Mouse (Mus musculus) frontal cortex, postnatal 25 days (tissue): ENCODE data around the gene Col1a1.

Experiments
- DNase-seq, 2 experiments: peaks; one replicate each; pipeline ENCODE4 v3.0.0; 2022; ENCODE audit warnings: low spot score in 2 of 2

Gene Col1a1

DNA sequence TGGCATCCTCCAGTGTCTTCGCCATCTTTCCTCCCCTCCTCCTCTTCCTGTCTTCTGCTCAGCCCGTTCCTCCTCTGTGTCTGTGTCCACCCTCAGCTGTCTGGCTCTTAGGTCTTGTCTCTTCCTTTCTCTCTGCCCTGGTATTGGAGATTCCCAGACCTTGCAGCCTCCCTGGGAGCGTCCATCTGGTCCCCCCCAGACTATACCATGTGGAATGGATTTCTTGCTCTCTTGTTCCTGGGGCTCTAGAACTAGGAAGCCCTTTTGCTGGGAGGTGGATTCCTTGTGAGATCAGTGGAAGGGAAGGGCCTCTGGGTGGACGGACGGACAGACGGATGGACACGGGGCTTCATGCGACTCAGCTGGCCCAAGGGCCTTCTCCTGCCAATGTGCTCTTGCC lies 60.1 kb downstream of the Col1a1 start:
- no peak for DNase-seq

- DNase-seq = no peak
Measured at GRCm38 (mm10) chr11:94996984-94997383, 61.0 kb downstream of the Col1a1 start.

GRCm38 (mm10) chr11:94997596-94997995 lies 61.6 kb downstream of the Col1a1 start:
- no peak for DNase-seq

GRCm38 (mm10) chr11:94998041-94998531 lies 62.1 kb downstream of the Col1a1 start:
- no peak for DNase-seq

DNA sequence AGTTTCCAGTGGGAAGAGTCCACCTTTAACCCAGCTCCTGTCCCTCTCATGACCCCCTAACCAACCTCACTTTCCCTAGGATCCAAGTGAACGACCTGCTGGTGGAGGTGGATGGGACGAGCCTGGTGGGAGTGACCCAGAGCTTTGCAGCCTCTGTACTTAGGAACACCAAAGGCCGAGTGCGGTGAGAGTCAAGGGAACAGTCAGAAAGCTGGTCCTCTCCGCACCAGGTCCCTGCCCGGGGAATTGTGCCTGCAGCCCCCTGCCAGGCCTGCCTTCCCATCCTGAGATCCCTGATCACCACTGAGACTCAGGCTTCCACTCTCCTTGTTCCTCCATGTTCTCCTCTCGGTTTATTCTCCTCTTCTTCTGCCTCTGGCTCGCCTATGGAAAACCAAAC lies 64.1 kb downstream of the Col1a1 start:
- no peak for DNase-seq

DNA sequence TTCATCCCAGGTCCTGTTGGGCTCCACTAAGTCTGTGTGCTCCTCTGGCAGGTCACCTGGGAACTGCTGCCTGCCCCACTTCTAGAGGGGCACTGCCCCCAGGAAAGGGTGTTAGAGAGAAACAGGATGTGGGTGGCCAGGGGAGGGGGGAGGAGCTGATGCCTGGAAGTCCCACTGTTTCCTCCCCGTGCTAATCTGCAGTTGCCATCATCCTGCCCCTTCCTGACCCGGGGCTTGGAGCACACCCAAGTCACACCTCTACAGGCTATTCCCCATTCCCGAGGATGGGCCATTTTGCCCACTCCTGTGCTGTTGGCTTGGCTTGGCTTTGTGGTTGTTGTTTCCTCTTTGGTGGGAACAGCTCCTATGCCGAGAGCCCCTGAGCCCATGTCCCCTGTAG lies 64.5 kb downstream of the Col1a1 start:
- DNase-seq = no peak

DNA sequence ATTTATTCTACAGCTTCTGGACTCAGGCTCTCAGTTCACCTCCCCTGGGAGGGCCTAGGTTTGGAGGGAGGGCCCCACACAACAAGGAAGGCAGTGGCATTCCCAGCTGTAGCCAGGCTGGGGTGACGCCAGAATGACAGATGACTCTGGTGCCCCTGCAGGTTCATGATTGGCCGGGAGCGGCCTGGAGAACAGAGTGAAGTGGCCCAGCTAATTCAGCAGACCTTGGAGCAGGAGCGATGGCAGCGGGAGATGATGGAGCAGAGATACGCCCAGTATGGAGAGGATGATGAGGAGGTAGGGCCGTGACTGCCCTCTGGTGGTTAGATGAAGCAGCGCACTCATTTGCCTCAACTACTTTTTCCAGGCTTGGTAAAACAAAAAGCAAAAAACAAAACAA lies 65.0 kb downstream of the Col1a1 start:
- peak; percentile 58 for DNase-seq

- DNase-seq = no peak
Measured at GRCm38 (mm10) chr11:95001584-95002347, 65.7 kb downstream of the Col1a1 start.
